Mouse (Mus musculus) G1E (cell line): Measurements from ENCODE around the gene Ccm2. TPM values are rescaled to one million over a fixed set of nuclear protein-coding genes. Genes with fewer than 3 reads are reported as not detected.
A peak's percentile ranks its signal among the peaks of the same experiment; 100 is the strongest.

Experiments used
- ATAC-seq: 2 replicates; pipeline ENCODE4 v1.8.0; 2016; ENCODE audit warnings: mild to moderate bottlenecking; ENCODE audit not compliant: insufficient number of reproducible peaks, poor library complexity, low FRiP score, severe bottlenecking; ENCODE audit errors: extremely low read depth
- DNase-seq: peaks from one replicate; pipeline ENCODE4 v3.0.0; 2012; ENCODE audit warnings: low spot score
- H3K27me3 ChIP-seq: 2 replicates; pipeline ENCODE4 v1.6.1; 2012; ENCODE audit warnings: mild to moderate bottlenecking, low read length, inconsistent platforms; ENCODE audit not compliant: insufficient read depth
- H3K36me3 ChIP-seq: replicated peaks from 2 replicates; pipeline ENCODE3; 2012; ENCODE audit warnings: mild to moderate bottlenecking, inconsistent platforms
- H3K4me1 ChIP-seq: 2 replicates; pipeline ENCODE4 v1.6.1; 2012; ENCODE audit warnings: low read depth, low read length, inconsistent platforms, mixed read lengths; ENCODE audit not compliant: insufficient read depth
- H3K4me3 ChIP-seq: 2 replicates; pipeline ENCODE4 v1.5.1; 2012; ENCODE audit warnings: low read depth, mild to moderate bottlenecking, inconsistent platforms, low read length, moderate library complexity, mixed read lengths
- H3K9me3 ChIP-seq: replicated peaks from 2 replicates; pipeline ENCODE4 v1.6.1; 2012; ENCODE audit warnings: inconsistent platforms
- CTCF ChIP-seq: IDR thresholded peaks from 2 replicates; pipeline ENCODE4 v1.5.1; 2012; ENCODE audit warnings: low read depth, low read length, inconsistent platforms, mixed read lengths
- GATA1 ChIP-seq: IDR thresholded peaks from 2 replicates; pipeline ENCODE4 v1.6.1; 2012; ENCODE audit warnings: borderline replicate concordance, low read length, inconsistent platforms, mixed read lengths
- GATA2 ChIP-seq: IDR thresholded peaks from 2 replicates; pipeline ENCODE4 v1.6.1; 2012; ENCODE audit warnings: low read depth, low read length, inconsistent platforms, borderline replicate concordance
- POLR2AphosphoS5 ChIP-seq: IDR thresholded peaks from 2 replicates; pipeline ENCODE4 v1.6.1; 2012; ENCODE audit warnings: low read depth, low read length, inconsistent platforms; ENCODE audit not compliant: insufficient replicate concordance
- TAL1 ChIP-seq: conservative IDR thresholded peaks from 2 replicates; pipeline ENCODE4 v1.6.1; 2012; ENCODE audit warnings: low read depth, low read length, inconsistent platforms, mixed read lengths
- polyA plus RNA-seq: library from polyadenylated mRNA; stranded (reverse); fragments of >175 nt; gene quantifications from 2 replicates; pipeline ENCODE4 v1.2.3, GENCODE M21; 2012
- total RNA-seq, 2 experiments: library from RNA; stranded (forward) in 1 of 2; stranded (reverse) in 1 of 2; fragments of 200-1000 nt in 1 of 2; fragments of >200 nt in 1 of 2; fragmentation: Nextera tagmentation in 1 of 2; gene quantifications; 2 replicates each; pipeline ENCODE4 v1.2.3; 2014 to 2017

The Ccm2 gene
- total and polyA plus RNA-seq, 3 experiments: 22.5 to 34.9 (median 32.1) TPM

DNA sequence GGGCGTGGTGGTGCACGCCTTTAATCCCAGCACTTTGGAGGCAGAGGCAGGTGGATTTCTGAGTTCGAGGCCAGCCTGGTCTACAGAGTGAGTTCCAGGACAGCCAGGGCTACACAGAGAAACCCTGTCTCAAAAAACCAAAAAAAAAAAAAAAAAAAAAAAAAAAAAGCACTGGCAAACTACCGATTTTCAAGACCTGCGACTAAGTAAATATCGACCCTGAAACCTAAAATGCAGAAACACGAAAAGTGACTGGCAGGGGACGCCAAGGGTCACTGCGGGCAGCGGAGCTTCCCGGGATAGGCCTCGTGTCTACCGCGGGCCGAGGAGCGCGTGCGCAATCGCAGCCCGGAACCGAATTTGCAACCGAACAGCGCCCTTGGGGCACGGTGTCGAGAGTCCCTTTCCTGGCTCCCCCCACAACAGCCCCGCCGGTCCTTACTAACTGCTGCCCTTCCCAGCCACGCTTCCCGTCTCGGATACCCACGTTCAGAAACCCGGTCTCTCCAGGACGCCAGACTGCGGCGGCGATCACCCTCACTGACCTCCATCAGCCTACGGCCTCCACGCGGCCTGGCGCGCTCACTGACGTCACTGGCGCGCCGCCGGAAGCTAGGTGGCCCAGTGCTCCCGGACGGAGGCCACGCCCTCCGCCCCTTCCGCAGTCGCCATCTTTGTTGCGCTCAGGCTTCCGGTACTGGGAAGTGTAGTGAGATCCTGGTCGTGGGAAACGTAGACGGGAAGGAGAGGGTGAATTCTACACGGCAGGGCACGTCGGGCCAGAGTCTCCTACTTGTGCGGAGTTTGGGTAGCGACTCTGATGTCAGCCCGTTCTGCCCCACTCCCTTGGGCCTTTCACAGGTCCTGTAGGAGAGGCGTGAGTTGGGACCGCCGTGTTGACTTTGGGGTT is 79.0 kb downstream of the Ccm2 start, which contains the start of gene Tbrg4:
Tbrg4 (minus strand) TSS at position 590 of the 910 bp plus-strand sequence.
- H3K36me3 ChIP-seq: peaks cover 48% of the 10 kb centered on the region
- H3K27me3 ChIP-seq: no peaks in the 10 kb centered on the region
- DNase-seq: peak; percentile 87
- peak; percentile 69 for ATAC-seq
- peak within 1 kb of the TSS; percentile 87 for H3K4me3 ChIP-seq
- H3K9me3 ChIP-seq: no peaks in the 10 kb centered on the region
- peaks cover 59% of the 10 kb centered on the region for H3K4me1 ChIP-seq
- TF ChIP-seq POLR2AphosphoS5 (no peak), GATA1 (no peak), TAL1 (no peak), CTCF (no peak), GATA2 (no peak)

DNA sequence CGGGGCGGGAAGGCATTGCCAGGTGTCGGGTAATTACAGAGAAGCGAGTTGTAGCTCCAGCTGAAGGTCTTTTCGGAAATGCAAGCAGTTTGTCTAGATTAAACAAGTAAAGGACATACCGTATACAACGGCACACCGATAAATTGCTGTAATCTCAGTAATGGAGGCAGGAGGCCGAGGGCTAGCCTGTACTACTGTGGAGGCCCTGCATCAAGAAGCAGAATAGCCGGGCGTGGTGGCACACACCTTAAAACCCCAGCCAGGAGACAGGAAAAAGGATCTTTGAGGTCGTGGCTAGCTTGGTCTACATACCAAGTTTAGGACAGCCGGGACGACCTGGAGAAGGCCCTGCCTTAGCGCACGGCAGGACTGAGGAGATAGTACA is 79.7 kb downstream of the Ccm2 start:
- no peak for ATAC-seq
- TF ChIP-seq TAL1: no peak
- TF ChIP-seq GATA2: no peak
- no peak for TF ChIP-seq POLR2AphosphoS5
- no peak for TF ChIP-seq GATA1
- TF ChIP-seq CTCF: no peak
- Histone ChIP-seq H3K4me3 (peak overlapping the region; percentile 87), H3K9me3 (no peaks in the 10 kb centered on the region), H3K36me3 (peaks cover 41% of the 10 kb centered on the region), H3K4me1 (peaks cover 54% of the 10 kb centered on the region), H3K27me3 (no peaks in the 10 kb centered on the region)
- no peak for DNase-seq

DNA sequence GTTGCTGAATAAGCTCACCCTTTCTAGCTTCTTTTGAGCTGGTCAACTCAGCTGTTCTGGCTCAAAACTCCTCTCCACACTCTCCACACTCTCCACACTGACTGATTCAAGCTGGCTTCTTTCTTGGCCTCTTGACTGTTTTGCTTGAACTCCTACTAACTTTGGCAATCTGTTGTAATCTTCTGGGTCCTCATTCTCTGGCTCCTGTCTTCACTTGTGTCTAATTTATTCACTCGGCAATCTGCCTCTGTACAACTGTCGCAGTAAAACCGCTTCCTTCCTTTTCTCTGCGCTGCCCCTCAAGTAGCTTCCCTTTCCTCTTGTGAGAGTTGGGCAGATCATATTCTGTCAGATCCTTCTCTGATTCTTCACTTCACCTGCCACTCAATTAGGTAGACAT is 81.0 kb downstream of the Ccm2 start:
- no peak for TF ChIP-seq GATA1
- TF ChIP-seq POLR2AphosphoS5: no peak
- TF ChIP-seq CTCF: no peak
- TF ChIP-seq GATA2: no peak
- no peak for TF ChIP-seq TAL1
- ATAC-seq (no peak), DNase-seq (no peak)
- Histone ChIP-seq H3K9me3 (peaks cover 3% of the 10 kb centered on the region; the same call in 1 of the 2 replicates), H3K4me3 (no peak overlapping the region), H3K36me3 (peaks cover 28% of the 10 kb centered on the region), H3K27me3 (no peaks in the 10 kb centered on the region), H3K4me1 (peaks cover 46% of the 10 kb centered on the region)

DNA sequence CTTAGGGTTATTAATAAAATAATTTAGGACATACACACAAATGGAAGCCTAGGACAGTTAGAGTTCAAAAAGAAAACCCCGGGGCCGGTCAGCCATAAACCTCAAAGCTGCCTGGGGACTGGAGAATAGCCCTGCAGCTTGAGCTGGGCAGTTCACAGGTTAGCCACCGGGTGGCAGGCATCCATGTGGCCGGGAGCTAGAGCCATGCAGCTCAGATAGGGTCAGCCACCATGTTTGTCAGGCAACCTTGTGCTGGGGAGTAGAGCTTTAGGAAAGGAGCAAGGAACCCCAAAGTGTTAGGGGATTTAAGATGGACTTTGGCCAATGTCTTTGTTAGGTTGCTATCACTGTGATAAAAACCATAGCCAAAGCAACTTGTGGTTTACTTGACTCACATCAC is 81.9 kb downstream of the Ccm2 start:
- no peak for ATAC-seq
- TF ChIP-seq CTCF: peak; percentile 33; the same call in 1 of the 2 replicates
- no peak for TF ChIP-seq GATA1
- H3K36me3 ChIP-seq: peaks cover 19% of the 10 kb centered on the region
- H3K9me3 ChIP-seq: peaks cover 3% of the 10 kb centered on the region; the same call in 1 of the 2 replicates
- no peak for DNase-seq
- no peaks in the 10 kb centered on the region for H3K27me3 ChIP-seq
- H3K4me1 ChIP-seq: peaks cover 38% of the 10 kb centered on the region
- no peak overlapping the region for H3K4me3 ChIP-seq

DNA sequence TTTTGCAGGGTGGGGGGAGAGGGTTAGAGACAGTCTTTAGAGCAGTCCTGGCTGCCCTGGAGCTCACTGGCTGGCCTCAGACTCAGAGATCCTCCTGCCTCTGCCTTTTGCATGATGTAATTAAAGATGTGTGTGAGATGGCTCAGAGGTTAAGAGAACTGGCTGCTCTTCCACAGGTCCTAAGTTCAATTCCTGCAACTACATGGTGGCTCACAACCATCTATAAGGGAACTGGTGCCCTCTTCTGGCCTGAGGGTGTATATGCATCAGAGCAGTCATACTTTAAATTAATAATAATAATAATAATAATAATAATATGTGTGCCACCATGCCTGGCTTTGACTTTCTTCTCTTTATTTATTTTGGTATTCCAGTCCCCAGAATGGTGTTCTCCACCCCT is 83.0 kb downstream of the Ccm2 start:
- Histone ChIP-seq H3K36me3 (peaks cover 8% of the 10 kb centered on the region), H3K27me3 (peaks cover 4% of the 10 kb centered on the region), H3K4me1 (peaks cover 31% of the 10 kb centered on the region), H3K4me3 (no peak overlapping the region), H3K9me3 (peaks cover 3% of the 10 kb centered on the region; the same call in 1 of the 2 replicates)
- DNase-seq (no peak), ATAC-seq (no peak)
- TF ChIP-seq POLR2AphosphoS5 (no peak), CTCF (0 out of 2 replicates have a peak, but pooled peaks have one; percentile 7)

DNA sequence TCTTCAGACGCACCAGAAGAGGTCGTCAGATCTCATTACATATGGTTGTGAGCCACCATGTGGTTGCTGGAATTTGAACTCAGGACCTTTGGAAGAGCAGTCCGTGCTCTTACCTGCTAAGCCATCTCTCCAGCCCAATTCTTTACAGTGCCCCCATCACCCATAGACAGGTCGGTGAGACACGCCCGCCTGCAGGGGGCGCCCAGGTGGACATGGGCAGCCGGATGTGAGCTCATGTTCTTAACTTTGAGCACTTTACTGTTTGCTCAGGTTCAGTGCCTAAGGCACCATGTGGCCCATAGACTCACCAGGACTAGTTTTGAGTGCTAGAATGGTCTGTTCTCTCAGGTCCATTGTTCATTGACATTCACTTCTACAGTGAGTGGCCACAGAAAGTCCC is 89.5 kb downstream of the Ccm2 start:
- Histone ChIP-seq H3K36me3 (no peaks in the 10 kb centered on the region), H3K27me3 (peaks cover 22% of the 10 kb centered on the region), H3K4me1 (peaks cover 2% of the 10 kb centered on the region; the same call in 1 of the 2 replicates), H3K4me3 (no peak overlapping the region), H3K9me3 (peaks cover 3% of the 10 kb centered on the region; the same call in 1 of the 2 replicates)
- DNase-seq (no peak), ATAC-seq (no peak)
- TF ChIP-seq POLR2AphosphoS5: no peak
- TF ChIP-seq GATA1: no peak
- no peak for TF ChIP-seq GATA2
- TF ChIP-seq CTCF: no peak

DNA sequence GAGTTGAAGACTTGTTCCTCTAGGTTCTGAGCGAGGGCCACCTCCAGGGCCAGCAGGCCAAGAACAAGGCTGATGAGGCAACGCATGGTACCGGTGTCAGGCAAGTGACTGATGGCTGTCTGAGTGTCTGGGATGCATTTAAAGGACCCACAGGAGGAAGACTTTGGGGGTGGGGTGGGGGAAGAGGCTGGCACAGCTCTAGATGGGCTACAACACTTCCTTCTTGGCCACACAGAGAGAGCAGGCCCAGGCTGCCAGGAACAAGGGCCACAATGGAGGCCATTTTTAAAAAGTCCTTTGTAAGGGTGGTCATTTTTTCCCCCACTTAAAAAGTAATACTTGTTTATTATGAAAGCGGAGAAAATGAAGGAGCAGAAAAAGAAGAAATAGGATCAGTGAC is 91.8 kb downstream of the Ccm2 start, which contains the start of gene Wap:
Wap (minus strand) TSS at position 101 of the 400 bp plus-strand sequence.
- TF ChIP-seq POLR2AphosphoS5 (no peak), TAL1 (no peak), CTCF (no peak), GATA1 (no peak), GATA2 (no peak)
- Histone ChIP-seq H3K4me3 (no peak within 1 kb of the TSS), H3K4me1 (no peaks in the 10 kb centered on the region), H3K36me3 (no peaks in the 10 kb centered on the region), H3K9me3 (no peaks in the 10 kb centered on the region), H3K27me3 (peaks cover 22% of the 10 kb centered on the region)
- no peak for ATAC-seq
- no peak for DNase-seq
